Mouse (Mus musculus): ENCODE data around the gene Tnrc6a.

- TF ChIP-seq ZNF384 (IDR thresholded peaks at IDR 0.05; ENCODE audit: low read depth, low read length) (no peak), MAFK (IDR thresholded peaks at IDR 0.05; ENCODE audit: insufficient read depth, low read depth, low read length) (no peak), ZC3H11A (IDR thresholded peaks at IDR 0.05; ENCODE audit: borderline replicate concordance, low read depth, low read length) (no peak), CHD2 (IDR thresholded peaks at IDR 0.05; ENCODE audit: low read depth, low read length) (no peak)
Measured at GRCm38 (mm10) chr7:123147787-123148186, 24.1 kb downstream of the Tnrc6a start.

Data from ES-E14 (cell line).